Mouse (Mus musculus) liver, embryonic 14.5 days (tissue): Measurements from ENCODE around the gene Zfp949. TPM values are rescaled to one million over a fixed set of nuclear protein-coding genes. Genes with fewer than 3 reads are reported as not detected.
"Not testable (repeated sequence)": the region's sequence is repeated elsewhere in the genome, so short reads cannot be mapped to it uniquely, and the experiment has no call there.

Experiments
- ATAC-seq: fragments of 200-750 bp; cut with Nextera tagmentation; 2 replicates; pipeline ENCODE4 v1.8.0; 2017; ENCODE audit warnings: moderate number of reproducible peaks, mild to moderate bottlenecking, moderate library complexity; ENCODE audit not compliant: insufficient read depth
- DNase-seq, 3 experiments: peaks; one replicate each; pipeline ENCODE4 v3.0.0-alpha.2; 2012 to 2013; ENCODE audit warnings: low read depth in 3 of 3, low spot score in 3 of 3
- H3K27ac ChIP-seq: fragments of 300-500 bp; sonication (generic); 2 replicates; pipeline ENCODE4 v1.5.1; 2014; ENCODE audit warnings: moderate library complexity, mild to moderate bottlenecking, control low read depth, inconsistent platforms
- H3K27me3 ChIP-seq: fragments of 300-500 bp; sonication (generic); 2 replicates; pipeline ENCODE4 v1.6.1; 2014; ENCODE audit warnings: mild to moderate bottlenecking, low read length, moderate library complexity; ENCODE audit not compliant: control insufficient read depth, insufficient read depth
- H3K36me3 ChIP-seq: fragments of 300-500 bp; sonication (generic); replicated peaks from 2 replicates; pipeline ENCODE4 v1.6.1; 2014; ENCODE audit warnings: low read depth; ENCODE audit not compliant: control insufficient read depth, insufficient read depth
- H3K4me1 ChIP-seq, 2 experiments: fragments of 200-500 bp in 1 of 2; fragments of 300-500 bp in 1 of 2; sonication (generic) in 1 of 2; replicated peaks; 2 replicates each; pipeline ENCODE4 v1.6.1; 2012 to 2014; ENCODE audit warnings: antibody characterized with exemption in 1 of 2, inconsistent platforms in 1 of 2, low read length in 1 of 2; ENCODE audit not compliant: control insufficient read depth in 2 of 2, insufficient read depth in 2 of 2
- H3K4me2 ChIP-seq: fragments of 300-500 bp; sonication (generic); 2 replicates; pipeline ENCODE4 v1.6.1; 2014; ENCODE audit warnings: low read depth, mild to moderate bottlenecking, control low read depth, moderate library complexity
- H3K4me3 ChIP-seq, 2 experiments: fragments of 200-500 bp in 1 of 2; fragments of 300-500 bp in 1 of 2; sonication (generic) in 1 of 2; 2 replicates each; pipeline ENCODE4 v1.5.1; 2012 to 2014; ENCODE audit warnings: low read depth in 2 of 2, low read length in 2 of 2, mild to moderate bottlenecking in 2 of 2, control low read depth in 1 of 2, inconsistent platforms in 1 of 2, moderate library complexity in 1 of 2; ENCODE audit not compliant: insufficient read depth in 1 of 2
- H3K9ac ChIP-seq: fragments of 300-500 bp; sonication (generic); replicated peaks from 2 replicates; pipeline ENCODE4 v1.6.1; 2014; ENCODE audit warnings: mild to moderate bottlenecking, control low read depth, moderate library complexity
- H3K9me3 ChIP-seq: fragments of 300-500 bp; sonication (generic); 2 replicates; pipeline ENCODE4 v1.6.1; 2016; ENCODE audit warnings: low read length, mixed read lengths; ENCODE audit not compliant: control insufficient read depth
- CTCF ChIP-seq: IDR thresholded peaks from 2 replicates; pipeline ENCODE4 v1.5.1; 2016; ENCODE audit warnings: antibody characterized with exemption, low read depth, control low read depth
- EP300 ChIP-seq: IDR thresholded peaks from 2 replicates; pipeline ENCODE4 v1.6.1; 2016; ENCODE audit warnings: antibody characterized with exemption, low read depth
- WGBS: fragments of 180-500 bp; shearing (Covaris S2); extraction: QIAGEN DNeasy Blood & Tissue Kit; methylation state at CpG from one replicate; pipeline ENCODE4 v1.1.7; 2014; ENCODE audit not compliant: insufficient replicate concordance; 5-methylcytosine and 5-hydroxymethylcytosine counted together
- polyA plus RNA-seq, 2 experiments: library from polyadenylated mRNA; depleted of rRNA in 1 of 2; stranded (reverse) in 1 of 2; unstranded in 1 of 2; fragments of >200 nt; fragmentation: Nextera tagmentation in 1 of 2; extraction: Ambion mirVana in 1 of 2; gene quantifications; 2 replicates each; pipeline versions ENCODE4 v1.2.1 to v1.2.3; 2012 to 2014

The Zfp949 gene
- polyA plus RNA-seq, 2 experiments, result 3.8 to 5.8 TPM

GRCm38 (mm10) chr9:88547270-88547669 lies 550 bp upstream of the Zfp949 start:
- peaks cover 9 to 11% of the 10 kb centered on the region in 2 experiments for H3K4me1 ChIP-seq
- peak overlapping the region; percentile 92 for H3K9ac ChIP-seq
- H3K36me3 ChIP-seq, result no peaks in the 10 kb centered on the region
- no peaks in the 10 kb centered on the region for H3K9me3 ChIP-seq
- H3K27me3 ChIP-seq, result no peaks in the 10 kb centered on the region
- TF ChIP-seq CTCF, result peak; percentile 41
- TF ChIP-seq EP300, result no peak
- H3K4me3 ChIP-seq, result peak overlapping the region; percentile 88 to 99; a peak in 3 of 4 replicates
- peak; percentile 24; the same call in 1 of the 2 replicates for ATAC-seq
- no peak overlapping the region for H3K27ac ChIP-seq
- DNase-seq, result peak in 2 of 3 experiments; percentile 30 to 56
- 21% methylated on average over 7 of the region's 7 CpGs for WGBS
- peak overlapping the region; percentile 80 for H3K4me2 ChIP-seq

DNA sequence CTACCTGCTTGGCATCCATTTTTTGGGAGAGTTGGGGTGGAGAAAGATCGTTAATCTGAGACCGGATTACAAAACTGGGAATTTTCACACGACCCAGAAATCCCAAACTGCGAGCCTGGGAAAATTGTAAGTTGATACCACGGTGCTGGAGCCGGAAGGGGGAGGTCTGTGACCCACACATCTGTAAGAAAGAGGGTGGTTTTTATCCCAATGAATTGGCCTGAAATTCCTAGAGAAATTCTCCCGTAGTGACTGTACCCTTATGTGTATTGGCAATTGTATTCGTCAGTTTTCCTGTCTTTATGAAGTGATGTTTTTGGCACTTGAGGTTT lies 760 bp downstream of the Zfp949 start:
- Histone ChIP-seq H3K4me1 (peaks cover 9 to 11% of the 10 kb centered on the region in 2 experiments), H3K4me3 (peak overlapping the region; percentile 88 to 99), H3K9ac (peak overlapping the region; percentile 92), H3K27ac (peak overlapping the region; percentile 82), H3K36me3 (no peaks in the 10 kb centered on the region), H3K4me2 (peak overlapping the region; percentile 80), H3K27me3 (no peaks in the 10 kb centered on the region), H3K9me3 (no peaks in the 10 kb centered on the region)
- TF ChIP-seq EP300, result no peak
- no peak for TF ChIP-seq CTCF
- DNase-seq (no peak), ATAC-seq (no peak)
- WGBS, result 6% methylated on average over 8 of the region's 8 CpGs

- DNase-seq (no peak), ATAC-seq (no peak)
- H3K4me2 ChIP-seq, result no peak overlapping the region
- H3K4me3 ChIP-seq, result no peak overlapping the region
- H3K27me3 ChIP-seq, result no peaks in the 10 kb centered on the region
- H3K36me3 ChIP-seq, result peaks cover 8% of the 10 kb centered on the region
- H3K27ac ChIP-seq, result no peak overlapping the region
- H3K4me1 ChIP-seq, result peaks cover 8 to 9% of the 10 kb centered on the region in 2 experiments
- TF ChIP-seq CTCF (no peak), EP300 (no peak)
- no peaks in the 10 kb centered on the region for H3K9me3 ChIP-seq
- WGBS, result 91% methylated on average over 14 of the region's 14 CpGs
- H3K9ac ChIP-seq, result no peak overlapping the region
These were observed 5.3 kb downstream of the Zfp949 start for GRCm38 (mm10) chr9:88553071-88553470.

GRCm38 (mm10) chr9:88558146-88558545 lies 10.3 kb downstream of the Zfp949 start:
- no peaks in the 10 kb centered on the region for H3K4me1 ChIP-seq
- TF ChIP-seq EP300, result no peak
- TF ChIP-seq CTCF, result no peak
- no peak overlapping the region for H3K9ac ChIP-seq
- H3K4me3 ChIP-seq, result no peak overlapping the region
- no peak overlapping the region for H3K4me2 ChIP-seq
- H3K27me3 ChIP-seq, result no peaks in the 10 kb centered on the region
- H3K36me3 ChIP-seq, result peaks cover 13% of the 10 kb centered on the region
- WGBS, result 72% methylated on average over 4 of the region's 4 CpGs
- ATAC-seq (no peak), DNase-seq (no peak)
- no peak overlapping the region for H3K27ac ChIP-seq
- H3K9me3 ChIP-seq, result no peaks in the 10 kb centered on the region

DNA sequence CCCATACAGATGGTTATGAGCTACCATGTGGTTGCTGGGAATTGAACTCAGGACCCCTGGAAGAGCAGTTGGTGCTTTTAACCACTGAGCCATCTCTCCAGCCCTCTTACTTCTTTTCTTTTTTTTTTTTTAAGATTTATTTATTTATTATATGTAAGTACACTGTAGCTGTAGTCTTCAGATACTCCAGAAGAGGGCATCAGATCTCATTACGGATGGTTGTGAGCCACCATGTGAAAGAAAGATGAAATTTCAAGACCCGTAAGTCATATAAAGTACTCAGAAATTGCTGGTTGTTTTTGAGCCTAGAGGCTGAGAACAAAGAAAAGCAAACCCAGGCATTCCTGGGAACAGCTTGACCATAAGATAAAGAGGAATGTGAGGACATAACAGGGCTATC lies 13.7 kb downstream of the Zfp949 start:
- H3K4me2 ChIP-seq, H3K9me3 ChIP-seq, H3K36me3 ChIP-seq, H3K4me1 ChIP-seq, H3K4me3 ChIP-seq, ATAC-seq, H3K27me3 ChIP-seq, DNase-seq, H3K27ac ChIP-seq, H3K9ac ChIP-seq: not testable (repeated sequence)
- 89% methylated on average over 2 of the region's 2 CpGs for WGBS

- H3K4me2 ChIP-seq, H3K27me3 ChIP-seq, ATAC-seq, H3K9ac ChIP-seq, H3K9me3 ChIP-seq, H3K4me3 ChIP-seq, H3K4me1 ChIP-seq, H3K27ac ChIP-seq, DNase-seq: not testable (repeated sequence)
- H3K36me3 ChIP-seq, result peaks cover 28% of the 10 kb centered on the region
- WGBS, result 82% methylated on average over 3 of the region's 3 CpGs
These were observed 22.7 kb downstream of the Zfp949 start for GRCm38 (mm10) chr9:88570471-88570870.

- H3K4me1 ChIP-seq, DNase-seq, H3K36me3 ChIP-seq, H3K9me3 ChIP-seq, H3K9ac ChIP-seq, H3K27me3 ChIP-seq, H3K4me3 ChIP-seq, ATAC-seq, H3K4me2 ChIP-seq, H3K27ac ChIP-seq: not testable (repeated sequence)
- 50% methylated on average over 2 of the region's 2 CpGs for WGBS
These were observed 32.8 kb downstream of the Zfp949 start, which contains the start of gene Trim43a for GRCm38 (mm10) chr9:88580591-88580990. Gene Trim43a, plus strand, starts transcription at chr9:88580891.

DNA sequence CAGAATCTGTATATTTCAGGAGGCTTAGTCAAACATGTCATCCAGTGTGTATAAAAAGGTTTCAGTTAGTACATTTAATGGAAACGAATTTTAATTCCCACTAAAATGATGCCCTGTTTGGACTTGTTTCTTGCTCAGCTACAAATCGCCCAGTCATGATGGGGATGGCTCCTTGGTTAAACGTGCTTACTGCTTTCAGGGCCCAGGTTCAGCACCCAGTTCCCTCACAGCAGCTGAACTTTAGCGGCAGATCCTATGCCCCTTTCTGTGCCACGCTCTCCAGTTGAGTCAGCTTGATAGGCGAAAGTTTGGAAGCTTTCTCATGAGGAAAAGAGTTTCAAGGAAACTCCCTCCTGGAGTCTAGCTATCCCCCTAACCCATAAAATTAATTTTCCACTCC lies 45.9 kb downstream of the Zfp949 start:
- H3K27ac ChIP-seq, H3K4me3 ChIP-seq, H3K4me1 ChIP-seq, H3K9me3 ChIP-seq, H3K27me3 ChIP-seq, ATAC-seq, H3K9ac ChIP-seq, H3K4me2 ChIP-seq, DNase-seq, H3K36me3 ChIP-seq: not testable (repeated sequence)
- WGBS, result 59% methylated on average over 6 of the region's 6 CpGs
